Mouse (Mus musculus) heart, adult 2 months (tissue): ENCODE data around the gene Fbxo22.

ENCODE experiments used
- CTCF ChIP-seq: fragments of 200-600 bp; IDR thresholded peaks from 2 replicates; pipeline ENCODE4 v1.8.1; 2022; ENCODE audit warnings: antibody characterized with exemption, mild to moderate bottlenecking, moderate library complexity
- POLR2A ChIP-seq: fragments of 200-500 bp; IDR thresholded peaks from 2 replicates; pipeline ENCODE4 v1.6.1; 2011; ENCODE audit warnings: mild to moderate bottlenecking, low read depth, low read length, control low read depth; ENCODE audit not compliant: insufficient read depth

GRCm38 (mm10) chr9:55244079-55244478, 35.4 kb downstream of the Fbxo22 start:
- TF ChIP-seq CTCF (no peak), POLR2A (no peak)
